Mouse (Mus musculus) intestine, embryonic 15.5 days (tissue): ENCODE results near the gene Obsl1. TPM values are rescaled to one million over a fixed set of nuclear protein-coding genes. Genes with fewer than 3 reads are reported as not detected.
A peak's percentile ranks its signal among the peaks of the same experiment; 100 is the strongest.

Experiments
- ATAC-seq: fragments of 200-750 bp; cut with Nextera tagmentation; 2 replicates; pipeline ENCODE4 v1.8.0; 2017; ENCODE audit warnings: moderate TSS enrichment, moderate library complexity
- H3K27ac ChIP-seq: fragments of 300-500 bp; sonication (generic); 2 replicates; pipeline ENCODE4 v1.5.1; 2015; ENCODE audit warnings: mild to moderate bottlenecking, inconsistent platforms
- H3K27me3 ChIP-seq: fragments of 300-500 bp; sonication (generic); replicated peaks from 2 replicates; pipeline ENCODE4 v1.6.1; 2015; ENCODE audit warnings: inconsistent platforms
- H3K36me3 ChIP-seq: fragments of 300-500 bp; sonication (generic); 2 replicates; pipeline ENCODE4 v1.6.1; 2015; ENCODE audit warnings: inconsistent platforms
- H3K4me1 ChIP-seq: fragments of 300-500 bp; sonication (generic); replicated peaks from 2 replicates; pipeline ENCODE4 v1.6.1; 2015; ENCODE audit warnings: inconsistent platforms
- H3K4me2 ChIP-seq: fragments of 300-500 bp; sonication (generic); replicated peaks from 2 replicates; pipeline ENCODE4 v1.6.1; 2015; ENCODE audit warnings: mild to moderate bottlenecking, inconsistent platforms
- H3K4me3 ChIP-seq: fragments of 300-500 bp; sonication (generic); replicated peaks from 2 replicates; pipeline ENCODE4 v1.5.1; 2015; ENCODE audit warnings: inconsistent platforms
- H3K9ac ChIP-seq: fragments of 300-500 bp; sonication (generic); 2 replicates; pipeline ENCODE4 v1.6.1; 2015; ENCODE audit warnings: inconsistent platforms
- H3K9me3 ChIP-seq: fragments of 300-500 bp; sonication (generic); 2 replicates; pipeline ENCODE4 v1.6.1; 2016; ENCODE audit warnings: inconsistent platforms
- WGBS: fragments of 180-500 bp; shearing (Covaris S2); methylation state at CpG from one replicate; pipeline ENCODE4 v1.1.7; 2015; 5-methylcytosine and 5-hydroxymethylcytosine counted together
- polyA plus RNA-seq: library from polyadenylated mRNA; unstranded; fragments of >200 nt; fragmentation: Nextera tagmentation; extraction: Ambion mirVana; gene quantifications from 2 replicates; pipeline ENCODE4 v1.2.1, GENCODE M21; 2015

The Obsl1 gene
- polyA plus RNA-seq, 1 experiment from 2014 or later, result 70.5 TPM

DNA sequence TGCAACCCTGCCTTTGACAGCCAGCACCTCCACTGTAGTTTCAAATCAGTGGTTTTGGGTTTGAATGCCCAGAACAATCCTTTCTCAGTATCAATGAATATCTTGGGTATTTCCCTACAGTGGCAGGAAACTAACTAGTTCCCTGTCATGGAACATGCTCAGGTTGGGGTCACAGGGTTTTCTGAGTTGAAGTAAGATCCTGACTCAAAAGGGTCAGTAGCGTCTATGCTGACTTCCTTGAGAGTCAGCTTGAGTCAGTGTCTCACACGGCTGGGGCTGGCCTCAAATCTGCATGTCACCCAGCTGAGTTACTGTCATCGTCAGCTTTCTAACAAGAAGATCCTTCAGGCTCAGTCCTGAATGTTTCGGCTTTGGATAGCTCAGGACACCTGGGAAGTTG lies 7.4 kb downstream of the Obsl1 start:
- Histone ChIP-seq H3K4me3 (no peak overlapping the region), H3K4me2 (no peak overlapping the region), H3K9ac (no peak overlapping the region), H3K27ac (no peak overlapping the region), H3K36me3 (peaks cover 50% of the 10 kb centered on the region), H3K4me1 (peaks cover 7% of the 10 kb centered on the region), H3K27me3 (no peaks in the 10 kb centered on the region), H3K9me3 (no peaks in the 10 kb centered on the region)
- no peak for ATAC-seq
- WGBS, result 86% methylated on average over 4 of the region's 4 CpGs

DNA sequence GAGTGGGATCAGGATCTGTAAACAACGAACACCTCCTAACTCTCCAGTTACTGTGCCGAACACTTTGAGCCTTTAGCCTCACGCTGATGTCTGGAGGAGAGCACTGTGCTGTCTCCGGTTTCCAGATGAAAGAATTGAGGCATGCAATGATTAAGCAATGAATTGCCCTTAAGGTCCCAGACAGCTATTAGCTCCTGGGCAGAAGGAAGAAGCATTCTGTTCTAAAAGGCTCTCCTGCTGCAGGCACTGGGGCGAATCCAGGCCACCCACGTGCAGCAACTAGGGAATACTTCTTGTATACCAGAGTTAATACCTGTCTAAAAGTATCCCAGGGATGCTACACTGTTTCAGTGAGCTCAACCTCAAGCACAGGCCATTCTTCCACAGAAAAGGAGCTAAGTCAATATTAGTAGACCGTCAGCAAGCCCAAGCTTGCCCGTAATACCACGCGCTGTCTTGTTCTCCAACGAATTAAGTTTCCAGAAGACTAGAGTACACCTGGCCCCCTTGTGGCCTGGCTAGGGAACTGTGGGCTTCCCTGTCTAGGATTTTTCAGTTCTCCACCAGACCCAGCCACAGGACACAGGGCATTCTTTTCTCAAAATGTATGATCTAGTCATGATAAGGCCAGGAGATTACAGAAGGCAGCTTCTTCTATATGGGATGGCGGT lies 11.2 kb downstream of the Obsl1 start:
- Histone ChIP-seq H3K36me3 (peaks cover 46% of the 10 kb centered on the region), H3K27ac (no peak overlapping the region), H3K4me1 (no peaks in the 10 kb centered on the region), H3K9me3 (no peaks in the 10 kb centered on the region), H3K4me2 (no peak overlapping the region), H3K4me3 (no peak overlapping the region), H3K27me3 (no peaks in the 10 kb centered on the region), H3K9ac (no peak overlapping the region)
- WGBS, result 56% methylated on average over 12 of the region's 12 CpGs
- peak; percentile 44 for ATAC-seq

DNA sequence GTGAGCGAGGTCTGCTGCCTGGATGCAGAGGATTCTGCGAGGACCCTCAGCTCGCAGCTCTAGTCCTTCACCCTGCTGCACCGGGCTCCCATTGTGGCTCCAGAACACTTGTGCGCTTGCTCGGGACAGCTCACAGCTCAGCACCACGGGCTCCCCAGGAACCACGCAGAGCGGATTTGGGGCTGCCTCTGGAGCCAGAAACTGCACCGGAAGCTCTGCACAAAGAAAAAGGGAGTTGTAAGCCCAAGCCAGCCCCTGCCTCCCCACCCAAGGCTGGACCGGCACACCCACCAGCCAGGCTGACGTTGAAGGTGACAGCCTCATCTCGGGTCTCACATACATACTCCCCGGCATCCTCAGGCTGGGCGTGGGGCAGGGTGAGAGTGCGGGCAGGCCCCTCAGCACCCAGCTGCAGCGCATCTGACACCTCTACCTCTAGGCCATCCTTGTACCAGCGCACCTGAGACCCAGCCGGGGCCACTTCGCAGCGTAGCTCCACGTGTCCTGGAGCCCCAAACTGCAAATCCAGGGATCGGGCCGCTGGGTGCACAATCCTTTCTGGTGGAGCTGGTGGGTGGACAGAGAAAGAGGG lies 13.6 kb downstream of the Obsl1 start:
- Histone ChIP-seq H3K4me3 (no peak overlapping the region), H3K9ac (no peak overlapping the region), H3K36me3 (peaks cover 35% of the 10 kb centered on the region), H3K27ac (no peak overlapping the region), H3K4me1 (peaks cover 4% of the 10 kb centered on the region), H3K27me3 (no peaks in the 10 kb centered on the region), H3K9me3 (no peaks in the 10 kb centered on the region), H3K4me2 (no peak overlapping the region)
- no peak for ATAC-seq
- WGBS, result 61% methylated on average over 24 of the region's 24 CpGs

DNA sequence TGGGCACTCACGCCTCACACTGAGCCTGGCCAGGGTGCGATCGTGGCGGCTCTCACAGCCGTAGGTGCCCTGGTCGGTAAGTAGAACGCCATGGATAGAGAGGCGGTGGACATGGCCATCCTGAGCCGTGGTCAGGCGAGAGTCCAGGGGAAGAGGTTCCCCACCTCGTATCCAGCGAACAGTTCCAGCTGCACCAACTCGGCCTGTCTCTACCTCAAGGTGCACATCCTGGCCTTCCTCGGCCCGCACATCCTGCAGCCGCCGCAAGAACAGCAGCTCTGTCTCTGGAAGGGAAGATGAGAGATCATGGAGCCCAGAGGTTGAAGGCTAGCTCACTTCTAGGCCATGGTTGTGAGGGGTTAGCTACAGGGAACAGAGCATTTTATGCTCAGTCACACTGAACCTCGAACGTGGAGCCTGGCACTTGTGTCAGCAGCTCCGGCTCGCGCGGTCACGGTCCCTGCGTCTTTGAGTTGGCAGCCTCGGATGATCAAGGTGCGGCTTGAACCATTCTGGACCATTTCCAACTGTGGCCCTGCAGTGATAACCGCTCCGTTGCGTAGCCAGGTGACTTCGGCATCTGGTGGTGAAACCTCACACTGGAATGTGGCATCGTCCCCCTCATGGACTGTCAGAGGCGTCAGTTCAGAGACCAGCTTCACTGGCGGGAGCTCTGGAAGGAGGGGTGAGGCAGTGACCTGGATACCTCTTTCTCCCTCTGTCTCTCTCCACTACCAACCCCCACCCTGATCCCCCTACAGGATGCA lies 15.3 kb downstream of the Obsl1 start:
- Histone ChIP-seq H3K4me3 (no peak overlapping the region), H3K4me1 (peaks cover 10% of the 10 kb centered on the region), H3K27ac (no peak overlapping the region), H3K9me3 (no peaks in the 10 kb centered on the region), H3K36me3 (peaks cover 26% of the 10 kb centered on the region), H3K27me3 (peaks cover 10% of the 10 kb centered on the region), H3K4me2 (no peak overlapping the region), H3K9ac (no peak overlapping the region)
- 88% methylated on average over 34 of the region's 34 CpGs for WGBS
- no peak for ATAC-seq

DNA sequence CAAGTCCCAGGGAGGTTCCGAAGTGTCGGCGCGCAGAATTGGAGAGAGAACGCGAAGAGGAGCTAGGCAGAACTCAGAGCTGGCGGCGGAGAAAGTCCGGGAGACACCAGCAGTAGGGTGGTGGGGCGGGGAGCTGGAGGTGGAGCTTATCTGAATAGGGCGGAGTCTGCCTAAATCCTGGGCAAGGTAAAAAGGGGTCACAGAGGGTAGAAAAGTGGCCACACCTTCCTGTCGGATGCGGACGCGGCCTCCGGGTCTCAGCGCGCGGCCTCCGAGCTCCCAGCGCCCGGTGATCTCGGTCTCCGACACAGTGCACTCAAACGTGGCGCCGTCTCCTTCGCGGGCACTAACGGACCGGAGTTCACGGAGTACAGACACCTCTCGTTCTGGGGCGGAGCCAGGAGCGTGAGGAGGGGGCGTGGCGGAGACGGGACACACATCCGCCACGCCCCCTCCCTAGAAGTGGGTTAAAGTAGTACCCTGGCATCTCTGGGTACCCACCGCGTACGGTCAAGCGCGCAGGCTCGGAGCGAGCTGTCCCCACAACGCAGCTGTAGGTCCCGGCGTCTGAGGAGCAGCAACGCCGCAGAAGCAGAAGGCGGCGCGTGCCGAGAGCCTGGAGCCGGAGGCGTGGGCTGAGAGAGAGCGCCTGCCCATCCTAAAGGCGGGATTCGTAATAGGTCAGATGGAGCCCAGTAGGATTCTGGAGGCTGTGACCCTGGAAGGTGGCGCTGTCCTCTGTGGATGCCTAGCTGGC lies 18.7 kb downstream of the Obsl1 start:
- under 1% methylated on average over 62 of the region's 62 CpGs for WGBS
- no peak overlapping the region for H3K27ac ChIP-seq
- peaks cover 22% of the 10 kb centered on the region for H3K36me3 ChIP-seq
- peak; percentile 89 for ATAC-seq
- H3K27me3 ChIP-seq, result peaks cover 35% of the 10 kb centered on the region
- peaks cover 10% of the 10 kb centered on the region for H3K4me1 ChIP-seq
- peak overlapping the region; percentile 48 for H3K4me3 ChIP-seq
- H3K9ac ChIP-seq, result peak overlapping the region; percentile 39
- peak overlapping the region; percentile 73 for H3K4me2 ChIP-seq
- H3K9me3 ChIP-seq, result no peaks in the 10 kb centered on the region

DNA sequence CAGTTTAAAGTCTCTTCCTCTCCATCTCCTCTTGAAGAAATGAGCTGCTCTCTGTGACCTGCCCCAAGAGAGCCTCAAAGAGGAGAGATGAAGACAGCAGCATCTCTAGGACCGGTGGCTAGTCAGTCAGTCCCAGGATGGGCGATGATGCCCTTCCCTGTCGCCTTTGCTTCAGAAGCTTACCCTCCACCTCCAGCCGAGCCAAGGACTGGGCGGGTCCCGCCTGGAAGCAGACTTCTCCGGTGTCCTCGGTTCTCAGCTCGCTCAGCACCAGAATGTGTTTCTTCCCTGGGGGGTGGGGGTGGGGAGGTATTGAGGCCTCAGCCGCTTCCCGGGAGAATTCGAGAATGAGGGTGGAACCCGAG lies 19.2 kb downstream of the Obsl1 start:
- Histone ChIP-seq H3K36me3 (peaks cover 16% of the 10 kb centered on the region), H3K4me1 (peaks cover 10% of the 10 kb centered on the region), H3K9ac (peak overlapping the region; percentile 39), H3K27me3 (peaks cover 40% of the 10 kb centered on the region), H3K4me3 (peak overlapping the region; percentile 48), H3K4me2 (peak overlapping the region; percentile 73), H3K27ac (no peak overlapping the region), H3K9me3 (no peaks in the 10 kb centered on the region)
- 3% methylated on average over 13 of the region's 13 CpGs for WGBS
- ATAC-seq, result peak; percentile 46

DNA sequence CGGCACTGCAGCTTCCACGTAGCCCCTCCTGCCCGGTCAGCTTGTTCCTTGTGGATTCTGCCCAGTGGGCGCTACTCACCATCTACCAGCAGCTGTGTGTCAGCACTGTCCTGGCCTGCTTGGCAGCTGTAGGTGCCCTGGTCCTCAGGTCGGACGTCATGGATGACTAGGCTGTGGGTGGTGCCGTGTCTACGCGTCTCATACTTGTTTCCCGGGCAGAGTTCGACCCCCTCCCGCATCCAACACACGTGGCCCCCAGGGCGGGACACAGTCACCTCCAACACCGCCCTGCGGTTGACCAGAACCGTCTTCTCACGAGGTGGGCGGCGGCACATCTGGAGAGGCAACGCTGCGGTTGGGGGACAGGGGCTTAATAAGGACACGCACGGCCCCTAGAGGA lies 19.7 kb downstream of the Obsl1 start:
- Histone ChIP-seq H3K27ac (no peak overlapping the region), H3K4me2 (peak overlapping the region; percentile 73), H3K4me1 (peaks cover 10% of the 10 kb centered on the region), H3K27me3 (peaks cover 43% of the 10 kb centered on the region), H3K4me3 (peak overlapping the region; percentile 48; the same call in 1 of the 2 replicates), H3K9me3 (no peaks in the 10 kb centered on the region), H3K36me3 (peaks cover 15% of the 10 kb centered on the region), H3K9ac (no peak overlapping the region)
- ATAC-seq, result no peak
- 10% methylated on average over 24 of the region's 24 CpGs for WGBS

DNA sequence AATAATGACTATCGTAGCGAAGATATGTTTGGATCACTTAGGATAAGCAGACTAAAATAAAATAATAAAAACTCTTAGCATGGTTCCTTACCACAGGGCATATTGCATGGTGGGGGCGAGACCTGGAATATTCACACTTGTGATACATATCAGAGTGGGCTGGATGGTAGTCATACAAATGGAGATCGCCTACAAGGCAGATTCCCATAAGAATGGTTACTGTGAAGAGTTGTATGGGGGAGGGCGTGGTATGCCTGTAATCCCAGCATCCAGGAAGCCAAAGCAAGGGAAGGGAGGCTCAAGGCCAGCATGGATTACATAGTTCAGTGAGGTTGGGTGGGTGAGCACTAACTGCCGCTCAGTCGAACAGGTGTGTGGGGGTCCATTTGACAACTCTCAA lies 25.5 kb downstream of the Obsl1 start:
- Histone ChIP-seq H3K27ac (no peak overlapping the region), H3K9me3 (no peaks in the 10 kb centered on the region), H3K4me2 (no peak overlapping the region), H3K4me3 (no peak overlapping the region), H3K9ac (no peak overlapping the region), H3K36me3 (peaks cover 7% of the 10 kb centered on the region), H3K4me1 (peaks cover 19% of the 10 kb centered on the region), H3K27me3 (peaks cover 45% of the 10 kb centered on the region)
- ATAC-seq, result no peak
- WGBS, result 82% methylated on average over 7 of the region's 7 CpGs

DNA sequence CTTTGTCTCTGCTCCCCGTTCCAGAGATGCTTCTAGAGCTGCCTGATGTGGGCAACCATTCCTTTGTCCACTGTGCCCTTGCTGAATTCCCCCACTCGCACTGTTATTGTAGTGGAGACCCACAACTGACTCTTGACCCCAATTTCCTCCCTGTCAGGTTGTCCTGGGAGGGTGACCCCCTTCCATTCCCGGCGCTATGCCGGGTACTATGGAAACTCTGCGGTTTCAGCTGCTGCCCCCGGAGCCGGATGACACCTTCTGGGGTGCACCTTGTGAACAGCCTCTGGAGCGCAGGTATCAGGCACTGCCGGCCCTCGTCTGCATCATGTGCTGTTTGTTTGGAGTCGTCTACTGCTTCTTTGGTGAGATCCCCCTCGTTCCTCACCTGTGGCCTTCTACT lies 26.2 kb downstream of the Obsl1 start:
- peak overlapping the region; percentile 79 for H3K4me3 ChIP-seq
- H3K4me2 ChIP-seq, result peak overlapping the region; percentile 87
- ATAC-seq, result no peak
- no peak overlapping the region for H3K27ac ChIP-seq
- H3K36me3 ChIP-seq, result peaks cover 14% of the 10 kb centered on the region
- WGBS, result 21% methylated on average over 13 of the region's 13 CpGs
- no peak overlapping the region for H3K9ac ChIP-seq
- H3K27me3 ChIP-seq, result peaks cover 40% of the 10 kb centered on the region
- no peaks in the 10 kb centered on the region for H3K9me3 ChIP-seq
- H3K4me1 ChIP-seq, result peaks cover 19% of the 10 kb centered on the region

DNA sequence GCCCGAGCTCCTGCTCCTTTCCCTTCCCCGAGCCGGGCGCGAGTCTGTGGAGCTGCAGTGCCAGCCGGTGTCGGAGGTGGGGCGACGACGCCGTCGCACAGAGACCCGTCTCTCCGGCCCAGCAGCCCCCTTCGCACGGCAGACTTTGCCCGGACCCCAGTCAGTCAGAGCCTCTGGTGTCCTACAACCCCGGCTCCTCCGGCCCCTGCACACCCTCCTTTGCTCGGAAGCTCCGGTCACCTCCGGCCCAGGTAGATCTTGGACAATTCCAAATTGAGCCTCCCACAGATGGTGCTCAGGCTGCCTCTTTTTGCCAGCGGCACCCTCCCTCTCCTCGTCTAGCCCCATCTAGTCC lies 26.6 kb downstream of the Obsl1 start:
- H3K4me1 ChIP-seq, result peaks cover 19% of the 10 kb centered on the region
- peak overlapping the region; percentile 87 for H3K4me2 ChIP-seq
- no peak overlapping the region for H3K27ac ChIP-seq
- H3K9me3 ChIP-seq, result no peaks in the 10 kb centered on the region
- H3K9ac ChIP-seq, result no peak overlapping the region
- H3K27me3 ChIP-seq, result peaks cover 35% of the 10 kb centered on the region
- WGBS, result under 1% methylated on average over 24 of the region's 24 CpGs
- no peak for ATAC-seq
- H3K36me3 ChIP-seq, result peaks cover 18% of the 10 kb centered on the region
- peak overlapping the region; percentile 79 for H3K4me3 ChIP-seq

DNA sequence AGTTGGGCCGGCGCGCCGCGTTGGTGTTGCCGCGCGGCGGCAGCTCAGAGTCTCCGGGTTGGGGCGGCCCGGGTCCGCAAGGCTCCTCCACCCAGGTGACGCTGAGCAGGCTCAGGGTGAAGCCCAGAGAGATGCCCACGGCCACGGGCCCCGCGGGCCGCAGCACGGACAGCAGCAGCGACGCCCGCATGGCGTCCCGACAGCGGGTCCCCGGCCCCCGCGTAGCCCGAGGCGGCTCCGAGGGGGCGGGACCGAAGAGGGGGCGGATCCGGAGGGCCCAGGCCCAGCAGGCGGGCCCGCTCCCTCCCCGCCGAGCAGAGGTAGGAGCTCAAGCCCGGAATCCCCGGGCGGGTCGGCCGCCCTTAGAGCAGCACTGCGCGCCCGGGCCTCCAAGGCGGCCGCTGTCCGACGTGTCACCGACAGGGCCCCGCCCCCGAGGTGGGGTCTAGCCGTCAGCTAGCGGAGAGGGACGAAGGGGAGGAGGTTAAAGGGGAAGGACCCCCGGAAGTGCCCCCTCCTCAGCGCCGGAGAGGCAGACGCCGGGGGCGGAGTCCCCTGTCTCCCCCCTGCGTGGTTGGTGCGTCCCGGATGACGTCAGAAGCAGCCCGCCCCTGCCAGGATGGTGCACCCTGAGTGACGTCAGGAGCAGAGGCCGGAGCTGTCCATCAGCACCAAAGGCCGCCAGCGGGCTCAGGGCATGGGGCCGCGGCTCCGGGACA lies 27.2 kb downstream of the Obsl1 start, which contains the start of the genes Chpf and Tmem198:
Gene Chpf (minus strand): TSS at position 392 of the 719 bp plus-strand sequence.
Gene Tmem198 (plus strand): TSS at position 617 of the 719 bp plus-strand sequence.
- H3K36me3 ChIP-seq, result peaks cover 20% of the 10 kb centered on the region
- H3K27ac ChIP-seq, result peak within 1 kb of the TSS; percentile 80
- H3K4me1 ChIP-seq, result peaks cover 19% of the 10 kb centered on the region
- H3K9me3 ChIP-seq, result no peaks in the 10 kb centered on the region
- peak within 1 kb of the TSS; percentile 65 for H3K9ac ChIP-seq
- peak; percentile 96 for ATAC-seq
- peaks cover 30% of the 10 kb centered on the region for H3K27me3 ChIP-seq
- WGBS, result under 1% methylated on average over 76 of the region's 76 CpGs
- H3K4me3 ChIP-seq, result peak within 1 kb of the TSS; percentile 79
- H3K4me2 ChIP-seq, result peak within 1 kb of the TSS; percentile 87
